Mouse (Mus musculus) left cerebral cortex, adult 6 months (tissue): ENCODE data around the gene Disp3. TPM values are rescaled to one million over a fixed set of nuclear protein-coding genes. Genes with fewer than 3 reads are reported as not detected.

Source experiments
- long read RNA-seq, 2 experiments: library from polyadenylated mRNA; unstranded; transcript quantifications; one replicate each; pipeline ENCODE4 v2.0.0; 2019 to 2020
- polyA plus RNA-seq: library from polyadenylated mRNA; unstranded; fragments of <200 nt; fragmentation: Nextera tagmentation; gene quantifications from 2 replicates; pipeline ENCODE4 v1.2.3, GENCODE M21; 2021

Disp3 gene
- polyA plus RNA-seq = 11.2 and 13.5 TPM in 2 replicates
- long read RNA-seq, experiment 1, full-length matches to known transcripts = 25 of 48 reads
- long read RNA-seq, experiment 1, partial matches to known transcripts = 10 of 48 reads
- long read RNA-seq, experiment 1, other reads (novel, unspliced or antisense) = 13 of 48 reads
- long read RNA-seq, experiment 2, full-length matches to known transcripts = 3 of 11 reads
- long read RNA-seq, experiment 2, partial matches to known transcripts = 5 of 11 reads
- long read RNA-seq, experiment 2, other reads (novel, unspliced or antisense) = 3 of 11 reads

GRCm38 (mm10) chr4:148287476-148288054, at the start of gene Disp3:
Gene Disp3, minus strand, starts transcription at chr4:148287965.

Other genes with a start within 250 kb of the Disp3 start
- gene Clcn6, start 249.1 kb downstream of the Disp3 start, polyA plus RNA-seq = 10.9 and 23.5 TPM in 2 replicates
- gene Mthfr, start 248.9 kb downstream of the Disp3 start, polyA plus RNA-seq = 3.8 and 4.1 TPM in 2 replicates
- 7.0 TPM in 2 replicates for gene Agtrap, start 199.9 kb downstream of the Disp3 start, polyA plus RNA-seq
- gene Mad2l2, start 157.6 kb downstream of the Disp3 start, polyA plus RNA-seq = 28.3 and 28.9 TPM in 2 replicates
- gene Draxin, start 157.3 kb downstream of the Disp3 start, polyA plus RNA-seq = 0.07 and 0.10 TPM in 2 replicates
- gene Fbxo6, start 135.8 kb downstream of the Disp3 start, polyA plus RNA-seq = 36.5 and 48.5 TPM in 2 replicates
- gene Fbxo44, start 127.5 kb downstream of the Disp3 start, polyA plus RNA-seq = 133 and 147 TPM in 2 replicates
- gene Fbxo2, start 127.3 kb downstream of the Disp3 start, polyA plus RNA-seq = 138 and 183 TPM in 2 replicates
- 4.0 and 6.8 TPM in 2 replicates for gene Ubiad1, start 156.8 kb upstream of the Disp3 start, polyA plus RNA-seq
- 15.0 and 23.5 TPM in 2 replicates for gene Mtor, start 160.6 kb upstream of the Disp3 start, polyA plus RNA-seq
- gene Angptl7, start 212.5 kb upstream of the Disp3 start, polyA plus RNA-seq = 0.27 and 0.30 TPM in 2 replicates